Mouse (Mus musculus) olfactory bulb, adult 2 months (tissue): Measurements from ENCODE around the gene Tns2. TPM values are rescaled to one million over a fixed set of nuclear protein-coding genes. Genes with fewer than 3 reads are reported as not detected.
"Not testable (repeated sequence)": the region's sequence is repeated elsewhere in the genome, so short reads cannot be mapped to it uniquely, and the experiment has no call there.

Experiments used
- H3K27ac ChIP-seq: fragments of 200-500 bp; 2 replicates; pipeline ENCODE4 v1.5.1; 2012; ENCODE audit warnings: low read depth, low read length; ENCODE audit not compliant: insufficient read depth
- H3K4me1 ChIP-seq: fragments of 200-500 bp; 2 replicates; pipeline ENCODE4 v1.6.1; 2012; ENCODE audit warnings: low read length; ENCODE audit not compliant: control insufficient read depth, insufficient read depth
- H3K4me3 ChIP-seq: fragments of 200-500 bp; 2 replicates; pipeline ENCODE4 v1.5.1; 2012; ENCODE audit warnings: mild to moderate bottlenecking, low read depth, low read length, moderate library complexity; ENCODE audit not compliant: insufficient read depth
- CTCF ChIP-seq: fragments of 200-500 bp; IDR thresholded peaks from 2 replicates; pipeline ENCODE4 v1.5.1; 2012; ENCODE audit warnings: low read depth, mild to moderate bottlenecking, low read length, moderate library complexity; ENCODE audit not compliant: insufficient read depth
- POLR2A ChIP-seq: fragments of 200-500 bp; IDR thresholded peaks from 2 replicates; pipeline ENCODE4 v1.6.1; 2012; ENCODE audit warnings: mild to moderate bottlenecking, low read depth, low read length, moderate library complexity; ENCODE audit not compliant: insufficient read depth
- WGBS: fragments of 180-500 bp; shearing (Covaris S2); methylation state at CpG from one replicate; pipeline ENCODE4 v1.1.7; 2018; 5-methylcytosine and 5-hydroxymethylcytosine counted together
- polyA plus RNA-seq: library from polyadenylated mRNA; stranded (reverse); fragments of >200 nt; gene quantifications from 2 replicates; pipeline ENCODE4 v1.2.4, GENCODE M21; 2012; ENCODE audit warnings: low replicate concordance; ENCODE audit not compliant: missing spikeins, insufficient read depth, insufficient read length

Gene Tns2
- polyA plus RNA-seq, 1 experiment, result not detected

GRCm38 (mm10) chr15:102074070-102074731 is 26.0 kb upstream of the Tns2 start:
- Histone ChIP-seq H3K4me1 (peaks cover 2% of the 10 kb centered on the region; the same call in 1 of the 2 replicates), H3K4me3 (peak overlapping the region; percentile 83), H3K27ac (peak overlapping the region; percentile 81)
- no peak for TF ChIP-seq CTCF
- TF ChIP-seq POLR2A, result no peak
- under 1% methylated on average over 56 of the region's 57 CpGs for WGBS

- no peak overlapping the region for H3K27ac ChIP-seq
Observed at GRCm38 (mm10) chr15:102074876-102075585, 25.2 kb upstream of the Tns2 start.

GRCm38 (mm10) chr15:102077111-102077677 is 23.0 kb upstream of the Tns2 start:
- Histone ChIP-seq H3K4me3 (no peak overlapping the region), H3K4me1 (peaks cover 2% of the 10 kb centered on the region; the same call in 1 of the 2 replicates), H3K27ac (no peak overlapping the region)
- WGBS, result 91% methylated on average over 2 of the region's 2 CpGs
- no peak for TF ChIP-seq CTCF
- TF ChIP-seq POLR2A, result no peak

More at GRCm38 (mm10) chr15:102074876-102075585, 25.2 kb upstream of the Tns2 start:
- TF ChIP-seq POLR2A, result no peak
- TF ChIP-seq CTCF, result no peak
- Histone ChIP-seq H3K4me1 (peaks cover 2% of the 10 kb centered on the region; the same call in 1 of the 2 replicates), H3K4me3 (no peak overlapping the region)
- WGBS, result 5% methylated on average over 11 of the region's 11 CpGs

- no peak for TF ChIP-seq CTCF
- TF ChIP-seq POLR2A, result no peak
- 62% methylated on average over 4 of the region's 4 CpGs for WGBS
- peaks cover 2% of the 10 kb centered on the region; the same call in 1 of the 2 replicates for H3K4me1 ChIP-seq
- no peak overlapping the region for H3K4me3 ChIP-seq
- H3K27ac ChIP-seq, result no peak overlapping the region
Observed at GRCm38 (mm10) chr15:102079221-102079620, 21.0 kb upstream of the Tns2 start.

- 72% methylated on average over 8 of the region's 8 CpGs for WGBS
- H3K4me1 ChIP-seq, H3K27ac ChIP-seq, H3K4me3 ChIP-seq: not testable (repeated sequence)
Observed at GRCm38 (mm10) chr15:102079924-102080323, 20.3 kb upstream of the Tns2 start.

- no peak for TF ChIP-seq CTCF
- no peak for TF ChIP-seq POLR2A
- H3K4me1 ChIP-seq, result no peaks in the 10 kb centered on the region
- no peak overlapping the region for H3K4me3 ChIP-seq
- 52% methylated on average over 2 of the region's 2 CpGs for WGBS
- H3K27ac ChIP-seq, result no peak overlapping the region
Observed at GRCm38 (mm10) chr15:102080429-102080828, 19.8 kb upstream of the Tns2 start.

GRCm38 (mm10) chr15:102082148-102082547 is 18.1 kb upstream of the Tns2 start:
- H3K4me3 ChIP-seq, result no peak overlapping the region
- no peaks in the 10 kb centered on the region for H3K4me1 ChIP-seq
- TF ChIP-seq CTCF (no peak), POLR2A (no peak)
- 79% methylated on average over 4 of the region's 4 CpGs for WGBS
- H3K27ac ChIP-seq, result no peak overlapping the region

- Histone ChIP-seq H3K27ac (no peak overlapping the region), H3K4me3 (no peak overlapping the region), H3K4me1 (no peaks in the 10 kb centered on the region)
- WGBS, result 74% methylated on average over 4 of the region's 4 CpGs
- TF ChIP-seq POLR2A (no peak), CTCF (no peak)
Observed at GRCm38 (mm10) chr15:102083028-102083427, 17.2 kb upstream of the Tns2 start.

GRCm38 (mm10) chr15:102089914-102090585 is 10.2 kb upstream of the Tns2 start:
- Histone ChIP-seq H3K4me3 (no peak overlapping the region), H3K27ac (no peak overlapping the region), H3K4me1 (no peaks in the 10 kb centered on the region)
- TF ChIP-seq CTCF (no peak), POLR2A (no peak)
- WGBS, result 78% methylated on average over 12 of the region's 12 CpGs
